Mouse (Mus musculus): Measurements from ENCODE around the gene Sall1.

GRCm38 (mm10) chr8:89016465-89017070 lies 27.4 kb downstream of the Sall1 start:
- no peak for TF ChIP-seq GATA1 (IDR thresholded peaks at IDR 0.05; ENCODE audit: borderline replicate concordance, low read length)
- TF ChIP-seq FLI1 (IDR thresholded peaks at IDR 0.05; ENCODE audit: low read length) = no peak
